Mouse (Mus musculus): Measurements from ENCODE around the gene Ptprq. TPM values are rescaled to one million over a fixed set of nuclear protein-coding genes. Genes with fewer than 3 reads are reported as not detected.

Ptprq gene
- polyA plus RNA-seq, 1 experiment from 2014 or later, result not detected

GRCm38 (mm10) chr10:107615460-107615859 is 104.4 kb downstream of the Ptprq start:
- Histone ChIP-seq H3K9me3 (no peaks in the 10 kb centered on the region), H3K36me3 (replicated peaks) (no peaks in the 10 kb centered on the region), H3K27me3 (replicated peaks; ENCODE audit: low read depth, poor library complexity, severe bottlenecking) (no peaks in the 10 kb centered on the region), H3K4me3 (no peak overlapping the region), H3K27ac (replicated peaks) (no peak overlapping the region), H3K4me1 (peaks cover 5% of the 10 kb centered on the region; the same call in 1 of the 2 replicates)
- 43% methylated on average over 2 of the region's 2 CpGs for WGBS
- DNase-seq (ENCODE audit: low spot score), result no peak

GRCm38 (mm10) chr10:107601371-107601770 is 118.5 kb downstream of the Ptprq start:
- 86% methylated on average over 6 of the region's 6 CpGs for WGBS
- H3K4me1 ChIP-seq, result no peaks in the 10 kb centered on the region
- DNase-seq (ENCODE audit: low spot score), result no peak
- H3K27me3 ChIP-seq (replicated peaks; ENCODE audit: low read depth, poor library complexity, severe bottlenecking), result no peaks in the 10 kb centered on the region
- H3K4me3 ChIP-seq, result no peak overlapping the region
- no peak overlapping the region for H3K27ac ChIP-seq (replicated peaks)
- no peaks in the 10 kb centered on the region for H3K9me3 ChIP-seq
- no peaks in the 10 kb centered on the region for H3K36me3 ChIP-seq (replicated peaks)

GRCm38 (mm10) chr10:107583360-107583759 is 136.5 kb downstream of the Ptprq start:
- Histone ChIP-seq H3K27me3 (replicated peaks; ENCODE audit: low read depth, poor library complexity, severe bottlenecking) (no peaks in the 10 kb centered on the region), H3K9me3 (no peaks in the 10 kb centered on the region), H3K27ac (replicated peaks) (no peak overlapping the region), H3K36me3 (replicated peaks) (no peaks in the 10 kb centered on the region), H3K4me3 (no peak overlapping the region), H3K4me1 (no peaks in the 10 kb centered on the region)
- no peak for DNase-seq (ENCODE audit: low spot score)
- 82% methylated on average over 5 of the region's 5 CpGs for WGBS

GRCm38 (mm10) chr10:107569044-107569443 is 150.8 kb downstream of the Ptprq start:
- H3K9me3 ChIP-seq, result no peaks in the 10 kb centered on the region
- no peak for DNase-seq (ENCODE audit: low spot score)
- WGBS, result 52% methylated on average over 3 of the region's 3 CpGs
- no peaks in the 10 kb centered on the region; the same call in 1 of the 2 replicates for H3K4me1 ChIP-seq
- no peaks in the 10 kb centered on the region for H3K27me3 ChIP-seq (replicated peaks; ENCODE audit: low read depth, poor library complexity, severe bottlenecking)
- no peaks in the 10 kb centered on the region for H3K36me3 ChIP-seq (replicated peaks)
- H3K27ac ChIP-seq (replicated peaks), result no peak overlapping the region
- H3K4me3 ChIP-seq, result no peak overlapping the region

- H3K27me3 ChIP-seq (replicated peaks; ENCODE audit: low read depth, poor library complexity, severe bottlenecking), result no peaks in the 10 kb centered on the region
- H3K9me3 ChIP-seq, result no peaks in the 10 kb centered on the region
- no peaks in the 10 kb centered on the region; the same call in 1 of the 2 replicates for H3K4me1 ChIP-seq
- no peak overlapping the region for H3K27ac ChIP-seq (replicated peaks)
- DNase-seq (ENCODE audit: low spot score), result no peak
- H3K36me3 ChIP-seq (replicated peaks), result no peaks in the 10 kb centered on the region
- WGBS, result 93% methylated on average over 4 of the region's 4 CpGs
- H3K4me3 ChIP-seq, result no peak overlapping the region
These were observed 151.6 kb downstream of the Ptprq start for GRCm38 (mm10) chr10:107568261-107568660.

- Histone ChIP-seq H3K9me3 (no peaks in the 10 kb centered on the region), H3K27ac (replicated peaks) (0 out of 2 replicates have a peak overlapping the region, but pooled peaks have one; percentile 10), H3K4me3 (peak overlapping the region; percentile 24), H3K27me3 (replicated peaks; ENCODE audit: low read depth, poor library complexity, severe bottlenecking) (no peaks in the 10 kb centered on the region), H3K36me3 (replicated peaks) (no peaks in the 10 kb centered on the region), H3K4me1 (peaks cover 6% of the 10 kb centered on the region)
- 12% methylated on average over 13 of the region's 13 CpGs for WGBS
- peak; percentile 49 for DNase-seq (ENCODE audit: low spot score)
These were observed 157.0 kb downstream of the Ptprq start for GRCm38 (mm10) chr10:107562875-107563274.

GRCm38 (mm10) chr10:107560881-107561280 is 159.0 kb downstream of the Ptprq start:
- Histone ChIP-seq H3K27ac (replicated peaks) (no peak overlapping the region), H3K36me3 (replicated peaks) (no peaks in the 10 kb centered on the region), H3K4me1 (peaks cover 6% of the 10 kb centered on the region), H3K4me3 (no peak overlapping the region), H3K9me3 (no peaks in the 10 kb centered on the region), H3K27me3 (replicated peaks; ENCODE audit: low read depth, poor library complexity, severe bottlenecking) (no peaks in the 10 kb centered on the region)
- DNase-seq (ENCODE audit: low spot score), result no peak

GRCm38 (mm10) chr10:107543026-107543425 is 176.8 kb downstream of the Ptprq start:
- Histone ChIP-seq H3K4me1 (peaks cover 10% of the 10 kb centered on the region; the same call in 1 of the 2 replicates), H3K36me3 (replicated peaks) (no peaks in the 10 kb centered on the region), H3K4me3 (no peak overlapping the region), H3K9me3 (no peaks in the 10 kb centered on the region), H3K27ac (replicated peaks) (no peak overlapping the region), H3K27me3 (replicated peaks; ENCODE audit: low read depth, poor library complexity, severe bottlenecking) (no peaks in the 10 kb centered on the region)
- 40% methylated on average over 1 of the region's 1 CpGs for WGBS
- no peak for DNase-seq (ENCODE audit: low spot score)

GRCm38 (mm10) chr10:107528758-107529157 is 191.1 kb downstream of the Ptprq start:
- H3K4me3 ChIP-seq, result no peak overlapping the region
- no peaks in the 10 kb centered on the region for H3K4me1 ChIP-seq
- H3K36me3 ChIP-seq (replicated peaks), result no peaks in the 10 kb centered on the region
- H3K9me3 ChIP-seq, result no peaks in the 10 kb centered on the region
- no peak for DNase-seq (ENCODE audit: low spot score)
- no peaks in the 10 kb centered on the region for H3K27me3 ChIP-seq (replicated peaks; ENCODE audit: low read depth, poor library complexity, severe bottlenecking)
- H3K27ac ChIP-seq (replicated peaks), result no peak overlapping the region
- WGBS, result 69% methylated on average over 1 of the region's 1 CpGs

- H3K36me3 ChIP-seq (replicated peaks), result no peaks in the 10 kb centered on the region
- no peak for DNase-seq (ENCODE audit: low spot score)
- H3K4me1 ChIP-seq, result no peaks in the 10 kb centered on the region
- H3K4me3 ChIP-seq, result no peak overlapping the region
- H3K9me3 ChIP-seq, result no peaks in the 10 kb centered on the region
- H3K27me3 ChIP-seq (replicated peaks; ENCODE audit: low read depth, poor library complexity, severe bottlenecking), result 0 out of 2 replicates have a peak, but pooled peaks cover 4% of the 10 kb centered on the region
- H3K27ac ChIP-seq (replicated peaks), result no peak overlapping the region
- 85% methylated on average over 5 of the region's 5 CpGs for WGBS
These were observed 200.6 kb downstream of the Ptprq start for GRCm38 (mm10) chr10:107519216-107519615.

- WGBS, result 86% methylated on average over 7 of the region's 7 CpGs
- Histone ChIP-seq H3K4me3 (no peak overlapping the region), H3K27ac (replicated peaks) (no peak overlapping the region), H3K36me3 (replicated peaks) (no peaks in the 10 kb centered on the region), H3K4me1 (no peaks in the 10 kb centered on the region), H3K9me3 (no peaks in the 10 kb centered on the region), H3K27me3 (replicated peaks; ENCODE audit: low read depth, poor library complexity, severe bottlenecking) (0 out of 2 replicates have a peak, but pooled peaks cover 4% of the 10 kb centered on the region)
- DNase-seq (ENCODE audit: low spot score), result no peak
These were observed 203.2 kb downstream of the Ptprq start for GRCm38 (mm10) chr10:107516641-107517040.

- WGBS, result 70% methylated on average over 7 of the region's 7 CpGs
These were observed 205.1 kb downstream of the Ptprq start for GRCm38 (mm10) chr10:107514735-107515134.

GRCm38 (mm10) chr10:107506397-107506796 is 213.5 kb downstream of the Ptprq start:
- no peak overlapping the region for H3K27ac ChIP-seq (replicated peaks)
- DNase-seq (ENCODE audit: low spot score), result no peak
- H3K27me3 ChIP-seq (replicated peaks; ENCODE audit: low read depth, poor library complexity, severe bottlenecking), result no peaks in the 10 kb centered on the region
- WGBS, result 70% methylated on average over 2 of the region's 2 CpGs
- H3K9me3 ChIP-seq, result no peaks in the 10 kb centered on the region
- H3K36me3 ChIP-seq (replicated peaks), result no peaks in the 10 kb centered on the region
- no peaks in the 10 kb centered on the region for H3K4me1 ChIP-seq
- no peak overlapping the region for H3K4me3 ChIP-seq

More at GRCm38 (mm10) chr10:107514735-107515134, 205.1 kb downstream of the Ptprq start:
- no peak for DNase-seq (ENCODE audit: low spot score)
- no peak overlapping the region for H3K4me3 ChIP-seq
- H3K4me1 ChIP-seq, result no peaks in the 10 kb centered on the region
- H3K27ac ChIP-seq (replicated peaks), result no peak overlapping the region
- H3K27me3 ChIP-seq (replicated peaks; ENCODE audit: low read depth, poor library complexity, severe bottlenecking), result 0 out of 2 replicates have a peak, but pooled peaks cover 4% of the 10 kb centered on the region
- no peaks in the 10 kb centered on the region for H3K9me3 ChIP-seq
- H3K36me3 ChIP-seq (replicated peaks), result no peaks in the 10 kb centered on the region
